Comparison of ENCODE assay signal across 23 mouse cellular contexts in the genomic region with DNA sequence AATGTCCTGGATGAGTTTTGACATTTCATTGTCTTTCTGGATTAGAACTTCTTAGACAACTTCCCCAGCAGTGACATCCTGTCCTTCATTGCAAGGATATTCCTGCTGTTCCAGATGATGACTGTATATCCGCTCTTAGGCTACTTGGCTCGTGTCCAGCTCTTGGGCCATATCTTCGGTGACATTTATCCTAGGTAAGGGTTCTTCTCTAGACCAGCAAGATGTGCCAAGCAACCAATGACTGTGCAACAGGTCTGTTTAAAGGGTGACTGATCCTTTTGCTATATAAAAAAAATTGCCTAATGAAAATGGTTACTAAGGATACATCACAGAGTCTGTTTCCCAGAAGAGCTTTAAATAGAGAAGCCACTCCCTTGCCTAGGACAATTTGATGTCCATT.
DNase-seq lines count a peak whose midpoint lies in the region; ATAC-seq and TF ChIP-seq lines count a peak whose summit lies in the region.
"Had no signal": no experiment of that assay in that cellular context is flagged by ENCODE, and none has a peak within 500 bp of the region (broad histone marks: within the 10 kb centered on the region; RNA-seq: fewer than 3 reads in every experiment).

No protein-coding gene starts in this region.

- H3K27me3 ChIP-seq in heart, postnatal 0 days (ENCODE audit: control insufficient read depth, insufficient read depth, low read length): no peaks in the 10 kb centered on the region
- no peaks in the 10 kb centered on the region for H3K27me3 ChIP-seq in forebrain, embryonic 11.5 days (ENCODE audit: control insufficient read depth, insufficient read depth, low read length)
- H3K27me3 ChIP-seq: forebrain, embryonic 15.5 days; heart, embryonic 12.5 days; hindbrain, embryonic 13.5 days; limb, embryonic 12.5 days; liver, embryonic 12.5 days; lung, embryonic 15.5 days; megakaryocyte, embryonic 14.5 days; midbrain, embryonic 15.5 days; neural tube, embryonic 15.5 days; stomach, embryonic 15.5 days had no signal

- ATAC-seq in heart, postnatal 0 days (ENCODE audit: insufficient read depth, low read depth): no peak
- no peak for ATAC-seq in forebrain, embryonic 11.5 days (replicated peaks; ENCODE audit: low FRiP score)
- ATAC-seq: activated CD4-positive, CD25-positive, alpha-beta regulatory T cell, adult 4 months; forebrain, embryonic 15.5 days; inflammation-experienced regulatory T-cells, adult 6 months; liver, embryonic 12.5 days; midbrain, embryonic 15.5 days had no signal

- H3K36me3 ChIP-seq in heart, postnatal 0 days (replicated peaks; ENCODE audit: control insufficient read depth, insufficient read depth, low read length): peaks cover 5% of the 10 kb centered on the region
- H3K36me3 ChIP-seq in forebrain, embryonic 11.5 days (ENCODE audit: control insufficient read depth, insufficient read depth, low read length): no peaks in the 10 kb centered on the region
- H3K36me3 ChIP-seq: lung, embryonic 15.5 days; stomach, embryonic 15.5 days had no signal

- H3K4me1 ChIP-seq in heart, postnatal 0 days (ENCODE audit: control insufficient read depth, insufficient read depth): no peaks in the 10 kb centered on the region; the same call in 1 of the 2 replicates
- H3K4me1 ChIP-seq in forebrain, embryonic 11.5 days (replicated peaks; ENCODE audit: control insufficient read depth, insufficient read depth, low read length): no peaks in the 10 kb centered on the region
- H3K4me1 ChIP-seq: liver, embryonic 12.5 days; midbrain, embryonic 15.5 days; stomach, embryonic 15.5 days had no signal

- TF ChIP-seq CTCF in heart, postnatal 0 days (IDR thresholded peaks at IDR 0.05; ENCODE audit: low read depth): no peak

- WGBS in heart, postnatal 0 days: 49% methylated on average over 3 of the region's 3 CpGs
- 91% methylated on average over 3 of the region's 3 CpGs for WGBS in forebrain, embryonic 11.5 days

- TF ChIP-seq EP300 in heart, postnatal 0 days (IDR thresholded peaks at IDR 0.05; ENCODE audit: low read depth): no peak

- peak; percentile 19 for DNase-seq in heart, postnatal 0 days (ENCODE audit: low spot score)
- no peak for DNase-seq in heart, adult 18-20 months
- peak; percentile 30 for DNase-seq in lung, postnatal 36 days
- DNase-seq in lung, postnatal 10 days: no peak
- DNase-seq in fat pad, adult 2 months (ENCODE audit: extremely low read depth, low read depth, low spot score): peak; percentile 55
- no peak for DNase-seq in forebrain, embryonic 11.5 days (ENCODE audit: low spot score)
- DNase-seq in spleen, adult 12 weeks (ENCODE audit: low spot score): no peak
- DNase-seq in layer of hippocampus, adult 11-12 months (ENCODE audit: low spot score): no peak
- DNase-seq: cerebellum, adult 18-20 months; cerebellum, postnatal 36 days; thymus, adult 2 months had no signal

- no peak overlapping the region for H3K4me3 ChIP-seq in heart, postnatal 0 days (ENCODE audit: low read depth, low read length)
- H3K4me3 ChIP-seq in forebrain, embryonic 11.5 days (ENCODE audit: low read depth, low read length): no peak overlapping the region
- H3K4me3 ChIP-seq: forebrain, embryonic 15.5 days; heart, embryonic 12.5 days; hindbrain, embryonic 13.5 days; limb, embryonic 12.5 days; liver, embryonic 12.5 days; lung, embryonic 15.5 days; megakaryocyte, embryonic 14.5 days; midbrain, embryonic 15.5 days; neural tube, embryonic 15.5 days; stomach, embryonic 15.5 days had no signal

- no peak overlapping the region for H3K9ac ChIP-seq in heart, postnatal 0 days (replicated peaks; ENCODE audit: low read depth, low read length)
- H3K9ac ChIP-seq in forebrain, embryonic 11.5 days (ENCODE audit: low read length): no peak overlapping the region
- H3K9ac ChIP-seq: forebrain, embryonic 15.5 days; heart, embryonic 12.5 days; hindbrain, embryonic 13.5 days; limb, embryonic 12.5 days; liver, embryonic 12.5 days; lung, embryonic 15.5 days; midbrain, embryonic 15.5 days; neural tube, embryonic 15.5 days; stomach, embryonic 15.5 days had no signal

- H3K9me3 ChIP-seq in heart, postnatal 0 days (replicated peaks; ENCODE audit: control insufficient read depth, low read length): no peaks in the 10 kb centered on the region
- H3K9me3 ChIP-seq in forebrain, embryonic 11.5 days (ENCODE audit: control insufficient read depth, low read length): no peaks in the 10 kb centered on the region
- H3K9me3 ChIP-seq: forebrain, embryonic 15.5 days; hindbrain, embryonic 13.5 days; limb, embryonic 12.5 days; liver, embryonic 12.5 days; lung, embryonic 15.5 days; midbrain, embryonic 15.5 days; neural tube, embryonic 15.5 days; stomach, embryonic 15.5 days had no signal

- no peak overlapping the region for H3K4me2 ChIP-seq in heart, postnatal 0 days (ENCODE audit: low read depth, low read length)
- H3K4me2 ChIP-seq in forebrain, embryonic 11.5 days (ENCODE audit: low read depth, low read length, severe bottlenecking): no peak overlapping the region
- H3K4me2 ChIP-seq: forebrain, embryonic 15.5 days; heart, embryonic 12.5 days; hindbrain, embryonic 13.5 days; limb, embryonic 12.5 days; liver, embryonic 12.5 days; lung, embryonic 15.5 days; midbrain, embryonic 15.5 days; neural tube, embryonic 15.5 days; stomach, embryonic 15.5 days had no signal

- H3K27ac ChIP-seq in heart, postnatal 0 days (ENCODE audit: low read depth): no peak overlapping the region
- H3K27ac ChIP-seq in forebrain, embryonic 11.5 days (ENCODE audit: low read depth, low read length): no peak overlapping the region
- H3K27ac ChIP-seq: forebrain, embryonic 15.5 days; hindbrain, embryonic 13.5 days; limb, embryonic 12.5 days; liver, embryonic 12.5 days; lung, embryonic 15.5 days; midbrain, embryonic 15.5 days; neural tube, embryonic 15.5 days; stomach, embryonic 15.5 days had no signal

Comparison
In these comparisons a context has a peak if more than half of its experiments do, and no peak if none do; other contexts are left out.
1. DNase-seq: peak in heart, postnatal 0 days (single experiment), lung, postnatal 36 days (single experiment) and fat pad, adult 2 months (single experiment); none in heart, adult 18-20 months (0 of 2), lung, postnatal 10 days (single experiment), forebrain, embryonic 11.5 days (single experiment), spleen, adult 12 weeks (single experiment) and layer of hippocampus, adult 11-12 months (single experiment).